Mouse (Mus musculus): ENCODE results near the gene Kcna2. TPM values are rescaled to one million over a fixed set of nuclear protein-coding genes. Genes with fewer than 3 reads are reported as not detected.

Kcna2 gene
- polyA plus RNA-seq, 1 experiment from 2014 or later: 0.13 TPM

DNA sequence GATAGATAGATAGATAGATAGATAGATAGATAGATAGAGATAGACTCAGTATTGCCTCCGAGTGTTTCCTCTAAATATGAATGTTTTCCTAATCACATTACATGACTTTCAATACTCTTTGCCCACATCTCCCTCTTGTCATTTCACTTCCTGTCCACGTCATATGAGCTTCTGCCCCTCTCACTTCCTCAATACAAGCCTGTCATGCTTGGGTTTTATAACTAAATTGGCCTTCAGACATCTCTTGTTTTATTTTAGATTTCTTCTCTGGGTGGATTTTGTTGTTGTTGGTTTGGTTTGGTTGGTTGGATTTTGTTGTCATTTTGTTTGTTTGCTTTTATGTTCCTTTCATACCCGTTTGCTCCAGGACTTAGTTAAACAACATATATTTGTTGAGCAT lies 16.4 kb upstream of the Kcna2 start:
- H3K27ac ChIP-seq: no peak overlapping the region
- no peaks in the 10 kb centered on the region for H3K27me3 ChIP-seq
- no peak overlapping the region for H3K4me2 ChIP-seq (replicated peaks)

DNA sequence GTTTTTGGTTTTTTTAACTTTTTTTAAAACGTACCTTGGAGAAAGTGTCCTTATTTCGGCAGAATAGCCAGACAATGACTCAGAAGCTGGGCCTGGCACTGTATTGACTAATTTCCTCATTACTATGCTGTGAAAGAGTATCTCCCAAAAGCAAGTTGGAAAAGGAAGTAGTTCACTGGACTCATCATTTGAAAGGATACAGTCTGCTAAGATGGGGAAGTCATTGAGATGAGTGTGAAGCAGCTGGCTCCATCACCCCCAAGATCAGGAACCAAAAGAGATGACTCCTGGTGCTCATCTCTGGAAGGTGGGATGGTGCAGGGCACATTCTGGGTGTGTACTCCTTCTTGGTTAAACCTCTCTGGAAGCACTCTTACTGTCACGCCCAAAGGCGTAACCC lies 13.5 kb upstream of the Kcna2 start:
- no peak overlapping the region for H3K9ac ChIP-seq
- ATAC-seq (ENCODE audit: insufficient number of reproducible peaks, insufficient read depth, low FRiP score, low TSS enrichment): no peak

More for the DNA sequence above, 16.4 kb upstream of the Kcna2 start:
- no peak for ATAC-seq (ENCODE audit: insufficient number of reproducible peaks, insufficient read depth, low FRiP score, low TSS enrichment)
- Histone ChIP-seq H3K4me1 (no peaks in the 10 kb centered on the region), H3K36me3 (no peaks in the 10 kb centered on the region), H3K4me3 (no peak overlapping the region), H3K9me3 (no peaks in the 10 kb centered on the region), H3K9ac (no peak overlapping the region)
- 76% methylated on average over 3 of the region's 3 CpGs for WGBS

DNA sequence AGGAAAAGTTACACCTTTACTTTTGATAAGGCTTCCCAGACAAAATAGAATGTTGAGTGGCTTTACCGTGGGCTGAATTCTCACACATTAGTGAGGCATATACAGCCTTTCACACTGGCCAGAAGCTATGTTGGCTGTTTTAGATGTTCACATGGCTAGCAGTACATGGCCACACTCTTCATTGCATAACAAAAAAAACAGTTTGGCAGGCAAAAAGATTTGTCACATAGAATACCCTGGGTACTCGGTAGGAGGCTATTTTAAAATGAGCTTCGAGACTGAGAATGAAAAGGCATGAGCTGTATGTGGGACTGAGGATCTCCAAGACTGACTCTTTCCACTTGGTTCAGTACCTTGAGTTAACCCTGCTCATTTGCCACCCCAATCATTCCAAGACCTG lies 12.1 kb upstream of the Kcna2 start:
- Histone ChIP-seq H3K36me3 (no peaks in the 10 kb centered on the region), H3K9me3 (no peaks in the 10 kb centered on the region), H3K4me1 (no peaks in the 10 kb centered on the region), H3K4me2 (replicated peaks) (no peak overlapping the region), H3K27ac (no peak overlapping the region), H3K4me3 (no peak overlapping the region), H3K9ac (no peak overlapping the region), H3K27me3 (no peaks in the 10 kb centered on the region)
- no peak for ATAC-seq (ENCODE audit: insufficient number of reproducible peaks, insufficient read depth, low FRiP score, low TSS enrichment)
- 89% methylated on average over 3 of the region's 3 CpGs for WGBS

More for the DNA sequence above, 13.5 kb upstream of the Kcna2 start:
- no peaks in the 10 kb centered on the region for H3K4me1 ChIP-seq
- H3K27ac ChIP-seq: no peak overlapping the region
- no peaks in the 10 kb centered on the region for H3K9me3 ChIP-seq
- no peak overlapping the region for H3K4me2 ChIP-seq (replicated peaks)
- H3K36me3 ChIP-seq: no peaks in the 10 kb centered on the region
- 87% methylated on average over 4 of the region's 4 CpGs for WGBS
- no peak overlapping the region for H3K4me3 ChIP-seq
- H3K27me3 ChIP-seq: no peaks in the 10 kb centered on the region

DNA sequence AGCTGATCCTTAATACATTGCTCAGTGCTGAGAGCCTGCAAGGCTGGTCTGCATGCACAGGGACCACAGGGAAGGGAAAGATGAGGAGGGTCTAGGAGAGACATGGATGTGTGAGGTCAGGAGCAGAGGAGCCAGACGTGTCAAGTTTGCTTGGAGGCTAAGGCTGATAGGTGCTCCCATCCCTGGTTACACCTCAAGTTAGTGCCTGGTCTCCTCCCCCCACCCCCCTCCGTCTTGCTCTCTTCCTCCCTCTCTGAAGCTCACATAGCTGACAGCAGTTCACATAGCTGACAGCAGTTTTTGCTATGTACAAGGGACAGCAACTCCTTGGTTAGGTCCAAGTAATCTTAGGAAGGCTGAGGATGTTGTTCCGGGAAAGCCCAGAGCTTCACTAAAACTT lies 11.5 kb upstream of the Kcna2 start:
- WGBS: 54% methylated on average over 3 of the region's 3 CpGs
- Histone ChIP-seq H3K9me3 (no peaks in the 10 kb centered on the region), H3K9ac (no peak overlapping the region), H3K36me3 (no peaks in the 10 kb centered on the region), H3K27ac (no peak overlapping the region), H3K27me3 (no peaks in the 10 kb centered on the region), H3K4me3 (no peak overlapping the region), H3K4me1 (no peaks in the 10 kb centered on the region), H3K4me2 (replicated peaks) (no peak overlapping the region)
- ATAC-seq (ENCODE audit: insufficient number of reproducible peaks, insufficient read depth, low FRiP score, low TSS enrichment): no peak

DNA sequence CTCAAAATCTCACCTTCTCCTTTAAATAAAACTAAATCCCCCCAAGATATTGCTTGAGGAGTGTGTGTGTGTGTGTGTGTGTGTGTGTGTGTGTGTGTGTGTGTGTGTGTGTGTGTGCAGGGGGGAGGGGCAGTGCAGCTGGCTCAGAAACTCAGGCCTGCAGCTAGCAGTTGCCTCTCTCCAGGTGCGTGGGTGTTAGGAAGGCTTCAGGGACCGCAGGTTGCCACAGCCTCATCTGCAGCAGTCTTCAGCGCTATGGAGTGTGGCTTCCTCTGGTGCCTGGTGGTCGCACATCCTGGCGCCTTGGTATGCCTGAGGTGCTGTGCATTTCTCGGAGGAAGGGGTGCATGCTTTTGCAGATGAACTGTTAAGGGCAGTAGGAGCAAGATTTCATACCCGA lies 10.9 kb upstream of the Kcna2 start:
- Histone ChIP-seq H3K4me3 (no peak overlapping the region), H3K4me2 (replicated peaks) (no peak overlapping the region), H3K4me1 (no peaks in the 10 kb centered on the region), H3K27me3 (no peaks in the 10 kb centered on the region), H3K27ac (no peak overlapping the region), H3K9me3 (no peaks in the 10 kb centered on the region), H3K36me3 (no peaks in the 10 kb centered on the region), H3K9ac (no peak overlapping the region)
- WGBS: 65% methylated on average over 7 of the region's 7 CpGs
- no peak for ATAC-seq (ENCODE audit: insufficient number of reproducible peaks, insufficient read depth, low FRiP score, low TSS enrichment)

DNA sequence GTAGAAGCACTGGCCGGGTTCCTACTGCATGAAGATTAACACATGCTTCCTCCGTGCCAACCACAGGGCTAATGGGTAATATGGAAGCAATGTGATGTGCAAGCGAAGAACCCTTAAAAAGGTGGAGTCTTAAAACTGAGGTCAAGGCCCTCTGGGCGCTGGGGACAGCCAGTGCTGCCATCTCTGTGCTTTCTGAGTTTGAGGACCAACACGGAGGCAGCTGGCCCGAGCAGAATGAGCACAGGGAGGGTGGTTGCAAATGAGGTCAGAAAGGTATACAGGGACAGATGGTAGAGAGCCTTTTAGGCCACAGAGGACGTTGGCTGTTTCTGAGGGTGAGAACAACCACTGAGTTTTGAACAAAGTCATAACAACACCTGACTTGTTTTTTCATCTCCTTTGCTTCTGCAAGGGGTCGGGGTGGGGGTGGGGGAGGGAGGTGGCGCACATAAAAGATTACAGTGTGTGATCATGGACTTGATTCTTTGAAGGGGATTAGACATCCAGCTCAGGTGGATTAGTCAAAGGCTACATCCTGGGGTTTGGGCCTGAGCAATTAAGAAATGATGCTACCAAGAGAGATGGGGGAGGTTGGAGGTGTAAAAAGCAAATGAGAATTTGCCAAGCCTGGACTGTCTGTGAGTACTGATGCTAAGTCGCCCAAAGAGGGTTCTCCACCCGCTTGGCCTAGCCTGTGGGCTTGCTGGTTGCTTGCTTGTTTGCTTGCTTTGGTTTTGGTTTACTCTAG lies 10.4 kb upstream of the Kcna2 start:
- WGBS: 69% methylated on average over 11 of the region's 11 CpGs
- Histone ChIP-seq H3K9me3 (no peaks in the 10 kb centered on the region), H3K4me2 (replicated peaks) (no peak overlapping the region), H3K4me3 (no peak overlapping the region), H3K4me1 (no peaks in the 10 kb centered on the region), H3K9ac (no peak overlapping the region), H3K36me3 (no peaks in the 10 kb centered on the region), H3K27me3 (no peaks in the 10 kb centered on the region), H3K27ac (no peak overlapping the region)
- ATAC-seq (ENCODE audit: insufficient number of reproducible peaks, insufficient read depth, low FRiP score, low TSS enrichment): no peak

DNA sequence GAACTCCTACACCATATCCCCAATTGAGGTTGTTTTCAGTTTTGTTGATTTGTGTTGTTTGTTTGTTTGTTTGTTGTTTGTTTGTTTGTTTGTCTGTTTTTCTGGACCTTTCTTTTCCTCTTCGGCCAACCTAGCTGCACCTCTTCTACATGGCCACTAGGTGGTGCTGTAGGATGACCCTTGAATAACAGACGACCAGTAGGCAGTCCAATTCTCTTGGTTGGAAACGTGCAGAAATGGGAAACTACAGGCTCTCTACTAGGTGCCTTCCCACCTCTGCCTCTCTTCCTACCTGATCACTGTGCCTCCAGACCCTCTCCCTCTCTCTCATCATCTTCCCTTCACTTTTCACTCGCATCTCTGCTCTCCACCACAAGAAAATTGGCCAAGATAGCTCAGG lies 6.9 kb upstream of the Kcna2 start:
- ATAC-seq (ENCODE audit: insufficient number of reproducible peaks, insufficient read depth, low FRiP score, low TSS enrichment): no peak
- H3K9me3 ChIP-seq: no peaks in the 10 kb centered on the region
- H3K27me3 ChIP-seq: peaks cover 11% of the 10 kb centered on the region
- H3K36me3 ChIP-seq: no peaks in the 10 kb centered on the region
- WGBS: 7% methylated on average over 4 of the region's 4 CpGs
- H3K4me1 ChIP-seq: no peaks in the 10 kb centered on the region
- no peak overlapping the region for H3K9ac ChIP-seq
- no peak overlapping the region for H3K4me3 ChIP-seq
- no peak overlapping the region for H3K27ac ChIP-seq
- no peak overlapping the region for H3K4me2 ChIP-seq (replicated peaks)

DNA sequence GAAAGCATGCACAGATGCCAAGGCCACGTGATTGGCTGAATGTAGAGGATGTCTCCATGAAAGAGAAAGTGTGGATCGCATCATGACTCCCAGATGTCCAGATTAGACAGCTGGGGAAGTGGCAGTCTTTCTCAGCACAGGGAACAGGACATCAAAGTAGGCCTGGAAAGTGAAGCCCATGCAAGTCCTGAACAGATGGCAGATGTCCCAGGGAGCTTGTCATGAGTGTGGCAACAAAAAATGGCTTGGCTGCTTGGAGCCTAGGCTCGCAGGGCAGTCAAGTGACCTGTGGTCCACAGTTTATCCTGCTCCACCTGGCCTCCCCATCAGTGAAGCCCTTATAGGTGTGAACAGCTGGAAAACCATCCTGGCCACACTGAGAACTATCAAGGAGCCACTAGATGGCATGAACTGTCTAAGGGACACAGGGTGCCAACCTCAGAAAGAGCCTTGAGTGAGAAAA lies 4.6 kb upstream of the Kcna2 start:
- Histone ChIP-seq H3K27me3 (peaks cover 34% of the 10 kb centered on the region), H3K9me3 (no peaks in the 10 kb centered on the region), H3K4me2 (replicated peaks) (no peak overlapping the region), H3K36me3 (no peaks in the 10 kb centered on the region), H3K4me1 (0 out of 2 replicates have a peak, but pooled peaks cover 8% of the 10 kb centered on the region), H3K9ac (no peak overlapping the region), H3K27ac (no peak overlapping the region), H3K4me3 (no peak overlapping the region)
- ATAC-seq (ENCODE audit: insufficient number of reproducible peaks, insufficient read depth, low FRiP score, low TSS enrichment): no peak
- 77% methylated on average over 3 of the region's 3 CpGs for WGBS

DNA sequence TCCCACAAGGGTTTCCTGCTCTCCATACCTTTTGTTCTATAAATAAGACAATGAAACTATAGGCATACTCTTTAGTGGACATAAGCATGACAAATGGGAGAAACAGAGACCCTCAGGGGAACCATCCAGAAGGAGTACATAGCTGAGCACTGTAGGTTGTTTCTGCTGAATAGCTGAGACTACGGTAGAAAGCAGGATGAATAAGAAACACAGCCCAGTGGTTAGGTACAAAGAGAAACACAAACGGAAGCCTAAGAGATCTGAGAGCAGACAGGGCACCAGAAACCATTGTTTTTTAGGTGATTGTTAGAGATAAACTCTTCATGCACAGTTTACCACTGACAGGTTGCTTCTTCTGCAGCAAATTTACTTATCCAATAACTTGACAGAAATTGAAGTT lies 1.1 kb upstream of the Kcna2 start:
- H3K27ac ChIP-seq: no peak overlapping the region
- peaks cover 66% of the 10 kb centered on the region for H3K27me3 ChIP-seq
- H3K36me3 ChIP-seq: no peaks in the 10 kb centered on the region
- no peak overlapping the region for H3K4me3 ChIP-seq
- no peaks in the 10 kb centered on the region for H3K9me3 ChIP-seq
- H3K4me2 ChIP-seq (replicated peaks): no peak overlapping the region
- 44% methylated on average over 2 of the region's 2 CpGs for WGBS
- peaks cover 8% of the 10 kb centered on the region; the same call in 1 of the 2 replicates for H3K4me1 ChIP-seq
- no peak overlapping the region for H3K9ac ChIP-seq
- ATAC-seq (ENCODE audit: insufficient number of reproducible peaks, insufficient read depth, low FRiP score, low TSS enrichment): no peak

DNA sequence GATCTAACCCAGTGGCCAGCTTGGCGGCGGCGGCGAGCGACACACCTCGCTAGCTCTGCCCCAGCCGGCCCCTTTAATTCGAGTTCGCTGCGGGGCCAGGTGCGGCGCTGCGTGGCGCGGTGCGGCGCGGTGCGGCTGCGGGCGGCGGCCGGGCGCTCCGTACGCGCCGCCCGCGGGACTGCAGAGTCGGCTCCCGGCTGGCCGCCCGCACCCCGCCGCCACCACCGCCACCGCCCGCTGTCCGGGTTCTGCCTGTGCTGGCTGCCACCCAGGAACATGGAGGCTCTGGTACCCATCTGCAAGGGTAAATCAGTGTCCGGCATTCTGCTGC lies 475 bp downstream of the Kcna2 start:
- Histone ChIP-seq H3K36me3 (no peaks in the 10 kb centered on the region), H3K9ac (peak overlapping the region; percentile 56), H3K27ac (no peak overlapping the region), H3K4me1 (peaks cover 8% of the 10 kb centered on the region; the same call in 1 of the 2 replicates), H3K9me3 (no peaks in the 10 kb centered on the region), H3K4me3 (peak overlapping the region; percentile 54), H3K27me3 (peaks cover 63% of the 10 kb centered on the region), H3K4me2 (replicated peaks) (peak overlapping the region; percentile 99)
- under 1% methylated on average over 40 of the region's 41 CpGs for WGBS
- ATAC-seq (ENCODE audit: insufficient number of reproducible peaks, insufficient read depth, low FRiP score, low TSS enrichment): no peak; the same call in 1 of the 2 replicates

DNA sequence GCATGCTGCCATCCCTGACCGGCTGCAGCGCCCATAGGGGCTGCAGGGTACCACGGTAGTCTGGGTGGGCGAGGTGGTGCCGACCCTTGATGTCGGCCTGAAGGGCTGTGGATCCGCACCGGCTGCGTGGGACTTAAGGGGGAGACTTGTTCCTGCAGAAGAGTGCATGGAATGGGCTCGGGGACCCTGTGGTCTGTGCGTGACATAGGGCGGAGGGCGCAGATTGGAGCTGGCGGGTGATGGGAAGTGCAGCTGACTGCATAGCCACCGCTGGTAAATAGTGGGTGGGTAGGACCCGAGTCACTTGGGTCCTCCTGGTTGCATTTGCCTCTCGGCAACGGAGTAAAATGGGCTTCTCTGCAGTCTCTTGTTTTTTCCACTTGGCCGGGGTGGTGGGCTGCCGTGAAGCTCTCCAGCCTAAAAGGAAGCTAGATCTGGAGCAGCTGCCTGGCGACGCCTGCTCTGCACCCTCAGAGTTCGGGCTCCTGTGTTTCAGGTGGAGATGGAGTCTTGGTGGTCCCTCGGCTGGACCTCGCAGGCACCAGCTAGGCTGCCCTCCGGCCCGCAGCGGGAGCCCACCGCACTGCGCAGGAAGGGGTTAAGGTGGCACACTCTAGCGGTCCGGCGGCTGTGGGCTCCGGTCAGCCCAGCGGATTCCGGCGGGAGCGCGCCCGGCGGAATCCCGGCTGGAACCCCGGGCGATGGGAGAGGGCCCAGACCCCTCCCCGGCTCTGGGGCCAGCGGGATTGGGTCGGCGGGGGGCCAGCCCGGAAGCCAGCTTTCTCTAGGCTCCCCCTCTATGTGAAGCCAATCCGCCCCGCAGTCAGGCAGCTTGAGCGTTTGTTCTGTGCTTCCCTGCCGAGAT lies 1.1 kb downstream of the Kcna2 start:
- H3K9me3 ChIP-seq: no peaks in the 10 kb centered on the region
- no peak overlapping the region for H3K27ac ChIP-seq
- WGBS: under 1% methylated on average over 53 of the region's 53 CpGs
- H3K4me1 ChIP-seq: peaks cover 8% of the 10 kb centered on the region; the same call in 1 of the 2 replicates
- H3K27me3 ChIP-seq: peaks cover 63% of the 10 kb centered on the region
- no peaks in the 10 kb centered on the region for H3K36me3 ChIP-seq
- peak overlapping the region; percentile 56 for H3K9ac ChIP-seq
- peak overlapping the region; percentile 99 for H3K4me2 ChIP-seq (replicated peaks)
- no peak; the same call in 1 of the 2 replicates for ATAC-seq (ENCODE audit: insufficient number of reproducible peaks, insufficient read depth, low FRiP score, low TSS enrichment)
- H3K4me3 ChIP-seq: peak overlapping the region; percentile 54

DNA sequence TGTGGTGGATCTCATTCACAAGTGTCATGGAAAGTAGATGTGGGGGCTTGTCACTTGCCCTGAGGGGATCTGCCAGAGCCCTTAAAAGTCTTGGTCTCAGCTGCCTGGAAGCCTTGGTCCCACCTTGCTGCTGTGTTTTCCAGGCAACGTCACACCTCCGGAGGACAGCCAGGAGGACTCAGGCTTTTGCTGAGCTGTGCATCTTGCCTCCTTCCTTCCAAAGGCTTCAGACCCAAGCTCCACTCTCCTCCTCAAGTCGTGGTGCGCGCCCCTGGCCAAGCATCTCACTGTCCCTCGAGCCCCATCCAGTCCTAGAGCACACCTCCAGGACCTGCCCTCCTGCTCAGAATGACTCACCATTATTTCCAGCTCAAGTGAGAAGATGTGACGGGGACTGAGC lies 2.1 kb downstream of the Kcna2 start:
- Histone ChIP-seq H3K4me1 (peaks cover 8% of the 10 kb centered on the region; the same call in 1 of the 2 replicates), H3K4me3 (no peak overlapping the region), H3K27ac (no peak overlapping the region), H3K27me3 (peaks cover 63% of the 10 kb centered on the region), H3K36me3 (no peaks in the 10 kb centered on the region), H3K4me2 (replicated peaks) (no peak overlapping the region), H3K9me3 (no peaks in the 10 kb centered on the region), H3K9ac (no peak overlapping the region)
- WGBS: 61% methylated on average over 7 of the region's 7 CpGs
- ATAC-seq (ENCODE audit: insufficient number of reproducible peaks, insufficient read depth, low FRiP score, low TSS enrichment): no peak

All from embryonic facial prominence, embryonic 12.5 days (tissue).